Mouse (Mus musculus): Measurements from ENCODE around the gene Dcaf5. TPM values are rescaled to one million over a fixed set of nuclear protein-coding genes. Genes with fewer than 3 reads are reported as not detected.

The Dcaf5 gene
- polyA plus RNA-seq, 1 experiment from 2014 or later: 15.4 TPM

DNA sequence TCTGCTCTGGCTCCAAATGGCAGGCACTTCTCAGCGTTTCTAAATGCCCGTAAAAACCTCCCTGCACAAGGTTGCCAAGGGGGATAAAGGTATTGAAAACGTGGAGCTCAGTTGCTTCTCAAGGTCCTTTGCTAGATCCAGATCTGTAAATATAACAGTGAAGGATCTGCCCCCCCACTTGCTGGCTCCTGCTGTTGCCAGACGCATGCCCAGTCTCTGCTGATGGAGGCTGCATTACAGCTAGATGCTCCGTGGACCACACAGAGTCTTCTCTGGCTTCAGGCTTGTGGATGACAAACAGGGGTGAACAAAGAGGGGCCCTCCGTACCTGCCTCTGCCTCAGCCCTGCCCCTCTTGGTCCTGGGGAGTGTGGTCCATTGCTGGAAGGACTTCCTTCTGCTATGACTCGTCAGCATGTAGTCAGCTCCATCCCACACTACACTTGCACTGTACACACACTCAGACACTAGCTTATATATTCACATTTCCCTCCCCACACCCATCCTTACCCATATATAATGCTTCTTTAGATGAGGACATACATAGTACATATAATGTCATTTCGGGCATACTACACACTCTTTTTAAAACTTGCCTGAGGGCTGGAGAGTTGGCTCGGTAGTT, 135.5 kb downstream of the Dcaf5 start:
- Histone ChIP-seq H3K9ac (no peak overlapping the region), H3K36me3 (no peaks in the 10 kb centered on the region), H3K9me3 (0 out of 2 replicates have a peak, but pooled peaks cover 4% of the 10 kb centered on the region), H3K4me2 (no peak overlapping the region), H3K27ac (no peak overlapping the region), H3K27me3 (no peaks in the 10 kb centered on the region), H3K4me1 (no peaks in the 10 kb centered on the region), H3K4me3 (no peak overlapping the region)
- ATAC-seq (ENCODE audit: insufficient number of reproducible peaks, low FRiP score, low TSS enrichment, low read depth): no peak
- 53% methylated on average over 9 of the region's 9 CpGs for WGBS

DNA sequence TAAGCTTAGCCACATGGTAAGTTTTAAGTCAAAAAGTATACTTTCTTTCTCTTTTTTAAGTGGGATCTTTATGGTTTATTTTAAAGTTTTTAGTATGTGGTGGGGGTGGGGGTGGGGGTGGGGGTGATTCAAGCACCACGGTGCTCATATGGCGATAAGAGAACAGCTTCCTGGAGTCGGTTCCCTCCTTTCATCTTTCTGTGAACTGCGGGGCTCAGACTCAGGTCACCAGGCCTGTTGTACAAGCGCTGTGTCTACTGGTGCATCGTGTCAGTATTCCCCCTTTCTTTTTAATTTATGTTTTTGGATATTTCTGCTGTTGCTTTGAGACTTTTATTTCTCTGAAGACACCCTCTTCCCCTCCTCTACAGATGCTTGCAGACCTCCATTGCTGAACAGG, 137.7 kb downstream of the Dcaf5 start:
- WGBS: 41% methylated on average over 6 of the region's 6 CpGs
- ATAC-seq (ENCODE audit: insufficient number of reproducible peaks, low FRiP score, low TSS enrichment, low read depth): no peak
- no peak overlapping the region for H3K27ac ChIP-seq
- H3K4me2 ChIP-seq: no peak overlapping the region
- no peaks in the 10 kb centered on the region for H3K9me3 ChIP-seq
- H3K9ac ChIP-seq: no peak overlapping the region
- H3K4me1 ChIP-seq: no peaks in the 10 kb centered on the region
- no peaks in the 10 kb centered on the region for H3K27me3 ChIP-seq
- H3K4me3 ChIP-seq: no peak overlapping the region
- no peaks in the 10 kb centered on the region for H3K36me3 ChIP-seq

DNA sequence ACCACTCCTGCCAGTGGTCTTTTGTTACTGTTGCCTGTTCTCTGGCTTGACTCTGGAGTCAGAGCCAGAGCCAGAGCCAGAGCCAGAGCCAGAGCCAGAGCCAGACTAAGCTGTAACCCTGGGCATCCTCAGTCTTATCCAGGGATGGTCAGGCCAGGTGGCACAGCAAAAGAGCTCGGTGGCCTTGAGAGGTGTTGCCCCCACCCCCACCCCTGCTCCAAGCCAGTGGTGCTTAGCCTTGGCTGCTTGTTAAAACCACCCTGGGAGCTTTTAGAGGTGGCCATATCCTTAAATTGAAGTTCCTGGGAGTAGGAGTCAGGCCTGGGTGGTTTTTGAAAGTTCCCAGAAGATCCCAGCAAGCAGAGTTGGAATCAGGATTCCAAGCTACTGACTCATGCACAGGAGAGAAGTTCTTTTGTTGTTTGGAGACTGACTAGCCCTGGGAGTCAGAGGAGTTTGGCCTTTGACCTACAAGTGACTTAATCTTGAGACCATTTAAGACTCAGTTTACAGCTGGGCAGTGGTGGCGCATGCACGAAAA, 144.4 kb downstream of the Dcaf5 start:
- Histone ChIP-seq H3K4me1 (peaks cover 8% of the 10 kb centered on the region; the same call in 1 of the 2 replicates), H3K4me3 (no peak overlapping the region), H3K9ac (no peak overlapping the region), H3K27me3 (no peaks in the 10 kb centered on the region), H3K4me2 (no peak overlapping the region), H3K9me3 (no peaks in the 10 kb centered on the region), H3K27ac (no peak overlapping the region), H3K36me3 (no peaks in the 10 kb centered on the region)
- ATAC-seq (ENCODE audit: insufficient number of reproducible peaks, low FRiP score, low TSS enrichment, low read depth): no peak
- 65% methylated on average over 3 of the region's 3 CpGs for WGBS

DNA sequence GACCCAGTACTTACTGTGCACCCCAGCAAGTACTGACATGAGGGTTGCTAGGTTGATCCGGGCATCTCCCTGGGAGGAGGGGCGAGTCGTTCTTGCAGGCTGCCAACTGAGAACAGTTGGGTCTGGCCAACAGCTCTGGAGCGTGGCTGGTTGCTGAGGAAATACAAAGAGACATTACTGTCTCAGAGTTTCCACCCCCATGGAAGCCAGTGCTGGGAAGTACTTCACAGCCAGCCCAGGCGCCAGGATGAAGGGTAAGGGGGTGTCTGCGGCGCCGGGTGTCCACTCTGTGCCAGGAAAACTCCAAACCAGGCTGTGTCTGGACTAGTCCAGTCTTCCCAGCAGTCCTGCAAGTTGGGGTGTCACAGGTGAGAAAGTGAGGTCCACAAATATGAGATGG, 145.4 kb downstream of the Dcaf5 start:
- H3K4me2 ChIP-seq: no peak overlapping the region
- no peak overlapping the region for H3K4me3 ChIP-seq
- H3K9ac ChIP-seq: no peak overlapping the region
- H3K27ac ChIP-seq: no peak overlapping the region
- no peaks in the 10 kb centered on the region for H3K27me3 ChIP-seq
- no peaks in the 10 kb centered on the region for H3K9me3 ChIP-seq
- ATAC-seq (ENCODE audit: insufficient number of reproducible peaks, low FRiP score, low TSS enrichment, low read depth): peak; percentile 35; the same call in 1 of the 2 replicates
- peaks cover 8% of the 10 kb centered on the region; the same call in 1 of the 2 replicates for H3K4me1 ChIP-seq
- 78% methylated on average over 8 of the region's 8 CpGs for WGBS
- H3K36me3 ChIP-seq: no peaks in the 10 kb centered on the region

DNA sequence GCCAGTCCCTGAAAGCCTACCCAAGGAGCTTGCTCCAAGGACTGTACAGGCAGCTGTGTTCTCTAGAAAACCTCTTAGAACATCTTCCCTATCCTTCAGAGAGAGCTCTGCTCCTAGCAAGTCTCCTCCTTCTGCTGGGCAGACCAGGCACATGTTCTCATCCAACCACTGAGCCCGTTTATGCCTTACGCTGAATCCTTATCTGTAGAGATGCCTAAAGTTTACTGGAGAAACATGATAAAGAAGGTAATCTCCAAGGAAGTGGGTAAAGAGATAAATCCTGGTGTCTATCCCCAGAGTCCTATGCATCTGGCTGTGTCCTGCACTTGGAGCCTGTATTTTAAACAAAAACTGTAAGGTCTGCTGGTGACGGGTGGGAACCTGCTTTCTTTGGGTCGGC, 145.9 kb downstream of the Dcaf5 start:
- ATAC-seq (ENCODE audit: insufficient number of reproducible peaks, low FRiP score, low TSS enrichment, low read depth): no peak
- 90% methylated on average over 4 of the region's 4 CpGs for WGBS
- H3K9ac ChIP-seq: no peak overlapping the region

DNA sequence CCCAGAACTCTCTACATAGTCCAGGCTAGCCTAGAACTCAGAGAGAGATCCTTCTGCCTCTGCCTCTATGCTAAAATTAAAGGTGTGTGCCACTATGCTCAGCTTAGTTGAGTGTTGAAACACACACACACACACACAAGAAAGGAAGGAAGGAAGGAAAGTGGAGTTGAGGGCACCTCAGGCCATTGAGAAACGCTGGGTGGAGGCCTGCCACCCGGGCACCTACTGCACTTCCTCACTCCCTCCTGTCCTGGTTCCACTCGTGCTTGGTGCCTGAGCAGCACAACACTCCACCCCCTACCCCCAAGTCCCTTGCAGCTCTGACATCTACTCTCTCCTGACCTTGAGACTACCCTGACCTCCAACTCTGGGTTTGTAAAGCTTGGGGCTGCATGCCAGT, 146.7 kb downstream of the Dcaf5 start:
- Histone ChIP-seq H3K4me2 (no peak overlapping the region), H3K27me3 (no peaks in the 10 kb centered on the region), H3K9ac (no peak overlapping the region), H3K4me1 (peaks cover 8% of the 10 kb centered on the region; the same call in 1 of the 2 replicates), H3K9me3 (no peaks in the 10 kb centered on the region), H3K36me3 (no peaks in the 10 kb centered on the region), H3K27ac (no peak overlapping the region), H3K4me3 (no peak overlapping the region)
- no peak for ATAC-seq (ENCODE audit: insufficient number of reproducible peaks, low FRiP score, low TSS enrichment, low read depth)
- 72% methylated on average over 3 of the region's 3 CpGs for WGBS

More for the DNA sequence above, 145.9 kb downstream of the Dcaf5 start:
- H3K4me3 ChIP-seq: no peak overlapping the region
- no peaks in the 10 kb centered on the region for H3K36me3 ChIP-seq
- no peak overlapping the region for H3K27ac ChIP-seq
- no peaks in the 10 kb centered on the region for H3K9me3 ChIP-seq
- H3K4me2 ChIP-seq: no peak overlapping the region
- H3K27me3 ChIP-seq: no peaks in the 10 kb centered on the region
- H3K4me1 ChIP-seq: peaks cover 8% of the 10 kb centered on the region; the same call in 1 of the 2 replicates

DNA sequence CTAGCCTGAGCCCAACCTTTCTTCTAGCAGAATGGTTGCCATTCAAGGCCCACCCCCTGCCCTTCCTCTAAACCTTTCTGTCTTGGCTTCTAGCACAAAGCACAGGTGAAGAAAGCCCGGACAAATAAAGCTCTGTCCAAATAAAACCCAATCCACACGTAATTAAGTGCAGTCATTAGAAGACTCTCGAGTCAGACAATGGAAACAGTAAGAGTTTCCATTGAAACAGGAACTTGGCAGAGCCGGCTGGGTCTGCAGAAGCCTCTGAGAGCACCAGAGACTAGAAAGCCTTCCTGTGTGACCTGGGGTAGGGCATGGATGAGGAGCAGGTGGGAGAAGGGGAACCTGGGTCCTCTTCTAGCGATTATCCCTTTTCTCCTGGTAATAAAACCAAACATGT, 150.5 kb downstream of the Dcaf5 start:
- no peaks in the 10 kb centered on the region for H3K27me3 ChIP-seq
- ATAC-seq (ENCODE audit: insufficient number of reproducible peaks, low FRiP score, low TSS enrichment, low read depth): no peak
- H3K9ac ChIP-seq: no peak overlapping the region
- no peak overlapping the region for H3K4me3 ChIP-seq
- H3K27ac ChIP-seq: no peak overlapping the region
- 56% methylated on average over 5 of the region's 5 CpGs for WGBS
- no peaks in the 10 kb centered on the region for H3K9me3 ChIP-seq
- peaks cover 1% of the 10 kb centered on the region; the same call in 1 of the 2 replicates for H3K4me1 ChIP-seq
- no peaks in the 10 kb centered on the region for H3K36me3 ChIP-seq
- no peak overlapping the region for H3K4me2 ChIP-seq

Small RNA genes lying within 50 kb of the gene (microRNA-seq; reads per million reads assigned to microRNA genes)
- 32.7 reads per million, percentile 36 among the genes with 10 or more reads in this experiment for gene Mir1843a

Other genes with a start within 250 kb of the Dcaf5 start
- gene Actn1, start 176.2 kb downstream of the Dcaf5 start, polyA plus RNA-seq (2015; fragmentation: Nextera tagmentation; extraction: Ambion mirVana): 25.5 and 29.4 TPM in 2 replicates
- 23.0 and 24.9 TPM in 2 replicates for gene Exd2, start 26.5 kb upstream of the Dcaf5 start, polyA plus RNA-seq (2015; fragmentation: Nextera tagmentation; extraction: Ambion mirVana)
- 23.5 and 24.9 TPM in 2 replicates for gene Galnt16, start 81.7 kb upstream of the Dcaf5 start, polyA plus RNA-seq (2015; fragmentation: Nextera tagmentation; extraction: Ambion mirVana)
- gene Slc39a9, start 207.3 kb upstream of the Dcaf5 start, polyA plus RNA-seq (2015; fragmentation: Nextera tagmentation; extraction: Ambion mirVana): 24.4 and 24.9 TPM in 2 replicates
- gene Erh, start 207.7 kb upstream of the Dcaf5 start, polyA plus RNA-seq (2015; fragmentation: Nextera tagmentation; extraction: Ambion mirVana): 232 and 259 TPM in 2 replicates

Measured in limb, embryonic 15.5 days (tissue).